Mouse (Mus musculus) spleen, postnatal 14 days (tissue): Measurements from ENCODE around the gene Eif3c.

Source experiments
- DNase-seq, 2 experiments: peaks; one replicate each; pipeline ENCODE4 v3.0.0; 2021 to 2022; ENCODE audit warnings: low spot score in 2 of 2

The Eif3c gene

DNA sequence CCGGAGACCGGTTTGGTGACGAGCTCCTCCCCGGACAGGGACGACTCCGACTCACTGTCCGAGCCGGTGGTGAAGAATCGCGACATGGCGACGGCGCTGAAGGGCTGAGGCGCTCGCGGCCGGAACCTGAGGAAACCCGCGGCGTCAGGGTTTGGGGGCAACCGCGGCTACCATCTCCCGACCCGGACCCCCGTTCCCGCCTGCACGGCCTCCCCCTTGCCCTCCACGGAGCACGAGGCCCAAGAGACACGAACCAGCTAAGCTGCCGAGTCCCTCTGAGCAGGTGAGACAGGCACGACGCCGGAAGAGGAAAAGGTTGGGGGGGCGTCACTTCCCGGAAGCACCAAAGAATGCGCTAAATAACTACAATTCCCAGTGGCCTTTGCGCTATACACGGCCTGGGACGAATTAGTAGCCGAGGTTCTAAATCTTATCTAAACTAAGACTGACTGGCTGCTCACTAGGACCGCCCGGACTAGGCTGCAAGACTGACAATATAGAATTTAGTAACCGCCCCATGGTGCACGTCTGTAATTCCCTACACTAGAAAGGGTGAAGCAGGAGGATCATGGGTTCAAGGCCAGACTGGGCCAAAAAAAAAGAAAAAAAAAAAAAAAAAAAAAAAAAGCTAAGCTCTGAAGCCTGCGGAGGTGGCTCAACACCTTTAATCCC is at the start of gene Eif3c:
Gene Eif3c (minus strand): TSS at position 318 of the 672 bp plus-strand sequence.
- peak; percentile 62 to 73 for DNase-seq

DNA sequence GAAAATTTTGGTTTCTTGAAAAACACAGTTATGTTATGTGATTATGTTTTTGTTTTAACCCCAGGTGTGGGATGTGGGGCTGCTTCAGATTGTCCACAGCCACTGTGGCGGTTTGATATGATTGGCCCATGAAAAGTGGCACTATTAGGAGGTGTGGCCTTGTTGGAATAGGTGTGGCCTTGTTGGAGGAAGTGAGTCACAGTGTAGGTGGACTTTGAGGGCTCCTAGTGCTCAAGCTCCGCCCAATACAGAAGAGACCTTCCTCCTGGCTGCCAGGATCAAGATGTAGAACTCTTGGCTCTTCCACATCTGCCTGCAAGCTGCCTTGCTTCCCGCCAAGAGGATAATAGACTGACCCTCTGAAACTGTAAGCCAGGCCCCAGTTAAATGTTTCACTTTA is 46.5 kb upstream of the Eif3c start:
- DNase-seq = no peak

DNA sequence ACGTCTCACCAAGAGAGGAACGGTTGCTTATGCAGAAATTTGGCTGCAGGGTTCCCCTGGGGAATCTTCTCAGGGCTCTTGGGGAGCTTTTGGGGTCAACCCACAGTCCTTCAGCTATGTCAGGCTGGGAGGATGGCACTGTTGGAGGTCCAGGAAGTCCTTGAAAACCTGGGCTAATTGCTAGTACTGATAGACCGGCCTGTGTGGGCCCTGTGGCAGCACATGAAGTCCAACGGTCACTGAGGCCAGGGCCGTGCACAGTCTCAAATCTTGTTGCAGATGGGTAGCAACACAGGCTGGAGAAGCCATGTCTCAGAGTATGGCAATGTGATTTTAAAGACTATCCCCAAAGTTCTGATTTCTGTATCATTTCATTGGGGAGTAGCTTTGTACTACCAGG is 41.6 kb upstream of the Eif3c start:
- DNase-seq = no peak

DNA sequence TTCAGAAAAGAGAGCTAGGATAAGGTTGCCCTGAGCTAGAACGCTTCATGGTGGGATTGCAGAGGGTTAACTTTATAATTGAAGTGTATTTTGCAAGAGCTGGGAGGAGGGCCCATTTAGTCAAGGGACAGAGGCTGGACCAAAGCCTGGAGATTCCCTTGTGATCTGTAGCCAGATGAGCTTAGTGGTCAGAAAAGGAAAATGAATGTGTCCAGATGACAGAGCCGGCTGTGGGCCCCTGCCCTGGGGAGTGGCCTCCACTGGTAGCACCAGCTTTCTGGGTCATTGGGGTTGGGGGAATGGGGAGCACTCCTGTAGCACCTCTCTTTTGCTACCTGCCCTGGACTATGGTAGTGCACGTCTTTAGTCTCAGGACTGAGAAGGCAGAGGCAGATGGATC is 40.9 kb upstream of the Eif3c start:
- no peak for DNase-seq

DNA sequence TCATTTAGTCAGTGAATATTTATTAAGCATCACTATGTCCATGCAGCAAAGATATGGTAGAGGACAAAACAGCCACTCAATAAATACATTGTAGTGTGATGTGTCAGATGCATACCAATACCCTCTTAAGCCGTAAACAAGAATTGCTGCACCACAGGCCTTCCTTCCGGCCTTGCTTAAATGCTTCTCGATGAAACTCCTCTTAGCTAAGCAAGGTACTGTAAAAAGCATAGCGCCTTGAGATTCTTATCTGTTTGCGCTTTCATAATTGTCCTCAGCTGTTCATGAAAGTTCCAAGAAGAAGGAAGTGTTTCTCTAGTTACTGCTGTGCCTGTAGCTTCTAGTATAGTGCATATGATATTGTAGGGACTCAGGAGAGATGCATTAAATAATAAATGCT is 40.4 kb upstream of the Eif3c start:
- DNase-seq = no peak

DNA sequence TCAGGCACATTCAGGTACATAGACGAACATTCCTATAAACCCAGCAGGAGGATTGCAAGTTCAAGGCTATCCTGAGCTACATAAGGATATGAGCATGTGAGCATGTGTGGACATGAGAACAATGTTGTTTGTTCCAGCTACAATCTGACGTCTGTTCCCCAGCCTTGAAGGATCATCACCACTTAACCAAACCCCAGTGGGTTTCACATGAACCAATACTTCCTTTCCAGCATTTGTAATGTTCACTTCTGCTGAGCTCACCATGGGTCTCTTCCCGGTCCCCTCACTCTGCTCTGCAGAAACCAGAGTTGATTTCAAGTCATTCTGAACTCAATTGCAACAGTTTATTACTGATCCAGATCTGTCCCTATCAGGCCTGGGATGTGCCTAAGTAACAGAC is 36.4 kb upstream of the Eif3c start:
- DNase-seq = no peak

DNA sequence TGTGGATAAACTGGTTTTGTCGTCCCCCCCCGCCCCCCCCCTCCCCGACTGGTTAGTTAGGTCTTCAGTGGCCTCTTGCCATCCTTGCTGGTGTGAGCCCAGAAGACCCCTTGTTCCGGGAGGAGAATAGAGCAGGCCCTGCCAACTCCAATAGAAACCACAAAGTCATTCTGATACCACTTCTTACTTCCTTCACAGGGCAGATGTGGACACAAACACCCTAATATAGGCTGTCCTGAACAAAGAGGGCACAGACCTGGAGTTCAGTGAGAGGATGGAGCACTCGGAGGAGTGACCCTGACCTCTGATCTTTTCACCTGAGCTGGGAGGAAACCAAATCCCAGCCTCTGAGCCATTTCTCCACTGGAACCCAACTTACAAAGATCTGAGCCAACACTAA is 35.7 kb upstream of the Eif3c start:
- DNase-seq = no peak

DNA sequence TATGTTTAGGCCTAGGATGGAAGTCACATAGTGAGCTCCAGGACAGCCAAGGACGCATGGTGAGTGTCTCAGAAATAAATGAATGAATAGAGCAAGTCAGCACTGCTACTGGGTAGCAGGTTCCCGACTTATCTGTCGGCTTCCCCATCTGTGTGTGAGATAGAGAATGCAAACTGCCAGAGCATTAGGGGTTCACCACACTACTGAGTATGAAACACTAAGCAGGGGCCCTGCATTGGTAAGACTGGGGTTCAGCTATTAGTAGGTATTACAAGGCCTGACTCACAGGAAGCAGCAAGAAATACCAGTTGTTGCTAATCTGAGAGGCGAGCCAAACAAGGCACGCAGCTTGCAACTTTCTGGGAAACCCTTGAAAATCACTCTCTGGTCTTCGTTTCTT is 32.7 kb upstream of the Eif3c start:
- no peak for DNase-seq

DNA sequence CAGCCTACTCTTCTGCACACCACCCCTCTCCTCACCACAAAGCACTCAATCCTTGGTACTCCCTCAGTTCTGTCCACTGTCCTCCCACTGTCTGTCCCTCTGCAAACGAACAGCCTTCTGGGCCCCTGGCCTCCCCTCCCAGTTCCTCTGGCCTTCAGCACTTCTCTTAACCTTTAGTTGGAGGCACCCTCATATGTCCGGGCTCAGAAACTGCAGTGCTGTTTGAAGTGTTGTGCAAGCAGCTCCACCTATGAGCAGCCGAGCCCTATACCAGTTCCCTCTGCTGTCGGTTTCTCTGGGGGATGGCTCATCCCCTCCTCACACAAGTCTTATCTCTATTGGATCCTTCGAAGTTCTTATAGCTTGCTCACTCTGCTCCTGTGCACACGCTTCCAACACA is 30.2 kb upstream of the Eif3c start:
- DNase-seq = no peak

DNA sequence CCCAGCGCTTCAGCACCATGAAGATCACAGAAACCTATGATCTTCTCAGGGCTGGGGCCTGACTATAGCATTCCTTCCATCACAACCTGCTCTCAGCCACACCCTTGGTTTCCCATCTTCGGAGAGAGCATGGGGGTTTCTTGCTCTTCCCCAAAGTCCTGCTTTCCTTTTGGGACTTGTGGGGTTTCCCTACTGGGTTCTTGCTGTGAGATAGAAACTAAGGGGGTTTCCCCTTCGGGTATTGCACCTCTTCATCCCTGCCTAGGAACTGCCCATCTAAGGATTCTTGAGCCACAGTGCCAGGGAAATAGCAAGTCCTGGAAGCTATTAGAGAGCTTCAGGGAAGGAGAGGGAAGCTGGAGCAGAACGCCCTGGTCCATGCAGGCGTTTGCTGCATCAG is 29.7 kb upstream of the Eif3c start:
- DNase-seq = no peak

DNA sequence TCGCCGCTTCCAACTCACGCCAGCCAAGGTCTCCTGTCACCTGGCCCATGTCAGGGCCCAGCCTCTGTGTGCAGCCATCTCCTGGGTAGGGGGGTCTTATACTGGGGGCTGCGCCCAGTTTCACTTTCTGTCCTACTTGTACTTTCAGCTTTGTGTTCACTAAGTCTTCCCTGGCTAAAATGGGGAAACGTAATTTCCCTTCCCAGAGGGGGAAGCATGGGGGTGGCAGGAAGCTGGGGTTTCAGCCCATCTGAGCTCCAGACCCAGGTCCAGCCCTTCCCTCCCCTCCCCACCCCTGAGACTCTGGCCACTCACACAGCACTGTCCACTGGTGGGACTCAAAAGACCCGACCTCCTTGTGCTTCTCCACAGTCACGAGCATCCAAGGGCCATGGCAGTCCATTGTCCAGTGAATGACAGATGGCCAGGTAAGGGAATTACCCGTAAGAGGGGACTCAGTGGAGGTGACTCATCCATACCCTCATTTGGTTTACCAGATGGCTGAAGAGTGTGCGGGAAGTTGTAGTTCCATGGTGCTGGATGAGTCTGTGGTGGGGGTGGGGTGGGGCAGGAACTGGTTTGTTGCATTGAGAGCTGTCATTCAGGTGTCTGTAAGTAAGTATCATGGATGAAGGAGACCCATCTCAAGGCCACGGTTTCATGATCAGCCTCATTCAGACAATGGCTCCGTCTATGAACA is 28.8 kb upstream of the Eif3c start, which contains the start of gene Il27:
Gene Il27 (minus strand): TSS at position 80 of the 700 bp plus-strand sequence.
- DNase-seq = no peak

DNA sequence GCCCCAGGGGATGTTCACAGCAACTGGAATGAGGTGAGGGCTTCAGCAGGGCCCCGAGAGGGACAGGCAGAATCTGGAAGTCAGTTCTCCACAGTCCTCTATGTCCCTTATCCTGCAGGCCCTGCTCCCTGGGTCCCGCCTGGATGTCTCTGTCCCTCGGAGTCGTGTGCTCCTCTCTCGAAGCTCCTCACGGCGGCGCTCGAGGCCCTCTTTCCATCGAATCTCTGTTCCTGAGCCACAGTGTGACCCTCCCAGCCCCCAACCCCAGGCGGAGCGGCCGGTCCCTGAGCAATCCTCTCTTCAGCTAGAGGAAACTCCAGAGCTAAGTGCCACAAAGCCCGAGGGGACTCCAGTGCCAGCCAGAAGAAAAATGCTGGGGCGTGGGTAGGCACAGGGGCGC is 21.6 kb upstream of the Eif3c start:
- DNase-seq = no peak

DNA sequence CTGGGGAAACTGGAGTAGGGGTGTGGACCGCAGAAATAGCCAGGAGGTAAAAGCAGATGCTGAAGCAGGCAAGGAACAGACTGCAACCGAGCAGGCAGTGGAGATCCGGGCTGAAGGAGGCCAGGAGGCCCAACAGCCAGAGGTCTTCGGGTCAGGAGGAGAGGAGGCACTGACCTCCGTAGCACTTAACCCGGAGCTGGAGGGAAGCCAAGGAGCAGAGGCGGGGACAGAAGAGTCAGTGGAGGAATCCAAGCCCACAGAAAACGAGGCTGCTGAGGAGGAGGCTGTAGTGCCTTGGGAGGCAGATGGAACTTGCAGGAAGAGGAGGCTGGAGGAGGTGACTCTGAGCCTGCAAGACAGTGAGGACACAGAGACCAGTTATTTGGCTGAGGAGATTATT is 20.6 kb upstream of the Eif3c start:
- no peak for DNase-seq

DNA sequence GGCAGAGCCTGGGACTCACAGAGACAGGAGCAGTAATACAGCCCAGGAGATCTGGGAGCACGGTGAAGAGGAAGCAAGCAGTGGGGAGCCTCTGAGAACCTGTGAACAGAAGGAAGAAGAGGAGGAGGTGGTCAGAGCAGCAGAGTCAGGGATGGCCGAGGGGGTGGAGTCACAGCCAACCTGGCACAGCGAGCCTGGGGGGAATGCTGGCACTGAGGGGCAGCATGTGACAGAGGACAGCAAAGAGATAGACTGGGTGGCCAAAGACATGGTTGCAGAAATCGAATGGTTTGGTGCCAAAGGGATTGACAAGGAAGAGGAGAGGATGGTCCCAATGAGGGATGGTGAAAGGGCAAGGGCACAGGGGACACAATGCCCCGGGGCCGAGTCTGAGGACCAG is 19.5 kb upstream of the Eif3c start, which contains the start of gene Cln3:
Gene Cln3 (minus strand): TSS at position 101 of the 400 bp plus-strand sequence.
- no peak for DNase-seq

DNA sequence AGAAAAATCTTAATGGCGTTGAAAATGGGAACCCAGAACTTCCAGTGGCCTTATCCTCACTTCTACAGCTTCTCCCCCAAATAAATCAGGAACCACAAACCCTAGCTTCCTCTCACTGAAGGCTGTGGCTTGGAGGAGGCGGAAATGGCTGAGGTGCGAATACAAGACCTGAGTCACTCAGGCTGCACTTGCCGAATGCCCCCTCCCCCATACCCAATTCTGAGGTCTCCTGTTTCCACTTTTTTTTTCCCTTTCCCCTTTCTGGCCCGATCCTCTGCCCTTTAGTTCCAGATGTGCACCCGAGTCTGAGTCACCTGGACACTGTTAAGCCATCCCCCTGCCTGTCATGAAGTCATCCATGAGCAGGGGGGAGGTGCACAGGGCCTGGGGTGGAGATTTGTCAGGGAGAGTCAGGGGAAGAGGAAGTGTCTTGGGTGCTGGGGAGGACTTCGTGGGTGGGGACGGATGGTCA is 18.3 kb upstream of the Eif3c start, which contains the start of gene Apobr:
Gene Apobr (plus strand): TSS at position 437 of the 472 bp plus-strand sequence.
- no peak for DNase-seq

DNA sequence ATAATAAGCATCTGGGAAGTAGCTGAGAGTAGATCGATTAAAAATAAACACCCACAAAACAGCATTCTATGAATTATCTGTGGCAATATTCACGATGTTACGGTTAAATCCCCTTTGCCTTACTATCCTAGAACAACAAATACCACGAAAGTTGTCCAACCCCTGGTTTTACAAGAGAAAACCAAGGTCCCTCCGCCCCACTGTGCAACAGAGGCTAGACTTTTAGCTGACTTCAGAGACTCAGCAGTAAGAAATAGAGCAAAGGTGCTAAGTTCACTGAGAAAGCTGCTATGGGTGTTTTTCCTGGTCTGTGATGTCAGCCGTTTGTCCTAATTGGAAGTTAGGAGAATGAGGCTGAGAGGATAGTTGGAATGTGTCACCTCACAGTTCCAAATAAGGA is 17.6 kb upstream of the Eif3c start:
- no peak for DNase-seq

DNA sequence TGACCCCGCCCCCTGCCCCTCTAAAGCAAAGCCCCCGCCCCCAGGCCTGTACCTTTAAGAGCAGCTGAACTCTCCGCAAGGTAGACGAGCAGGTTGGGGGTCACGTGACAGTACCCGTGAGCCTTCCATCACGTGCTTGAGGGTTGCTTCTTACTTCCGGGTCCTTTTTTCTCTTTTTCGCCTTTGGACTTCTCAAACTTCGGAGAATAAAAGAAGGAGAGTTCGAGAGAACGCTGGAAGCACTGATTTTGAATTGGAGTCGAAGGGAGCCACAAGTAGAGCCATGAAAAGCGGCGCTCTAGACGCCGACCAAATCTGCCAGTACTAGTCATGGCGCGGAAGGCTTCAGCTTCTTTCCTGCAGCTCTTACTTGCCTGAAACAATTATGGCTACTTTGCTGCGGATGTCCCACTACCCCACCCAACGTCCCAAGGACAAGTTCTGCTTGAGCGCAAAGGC is 17.1 kb upstream of the Eif3c start:
- peak; percentile 42 to 59 for DNase-seq

DNA sequence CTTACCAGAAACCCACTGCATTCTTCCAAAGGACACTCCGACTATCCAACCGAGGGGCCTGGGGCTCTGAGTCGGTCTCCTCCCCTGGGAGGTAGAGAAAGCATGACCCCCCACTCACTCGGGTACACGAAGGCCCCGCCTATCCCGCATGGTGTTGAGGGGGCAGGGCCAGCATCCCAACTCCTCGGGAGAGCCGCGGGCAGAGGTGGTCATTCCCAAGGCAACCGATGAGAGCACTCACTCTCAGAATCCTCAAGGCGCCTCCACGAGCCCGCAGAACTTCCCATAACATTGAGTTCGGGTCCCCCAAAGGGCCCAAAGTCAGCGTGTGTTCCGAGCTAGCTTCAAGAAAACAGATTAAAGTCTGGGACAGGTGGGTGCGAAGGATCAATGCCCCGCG is 16.5 kb upstream of the Eif3c start:
- DNase-seq = no peak

DNA sequence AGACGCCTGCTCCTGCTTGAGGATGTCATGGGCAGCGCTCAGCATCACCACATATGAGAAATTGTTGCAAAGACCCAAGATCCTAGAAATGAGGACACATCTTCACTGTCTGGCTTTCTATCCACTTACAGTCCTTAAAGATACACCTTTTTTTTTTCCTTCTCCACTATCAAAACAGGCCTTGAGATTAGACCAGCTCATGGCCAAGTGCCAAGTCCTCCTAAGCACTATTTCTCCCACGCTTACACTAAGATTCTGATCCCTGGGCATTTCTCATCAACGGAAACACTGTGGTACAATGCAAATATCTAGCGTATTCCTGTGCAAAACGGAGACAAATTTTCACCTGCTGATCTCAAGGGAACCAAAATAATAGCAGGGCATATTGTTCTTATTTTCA is 15.4 kb upstream of the Eif3c start:
- no peak for DNase-seq

DNA sequence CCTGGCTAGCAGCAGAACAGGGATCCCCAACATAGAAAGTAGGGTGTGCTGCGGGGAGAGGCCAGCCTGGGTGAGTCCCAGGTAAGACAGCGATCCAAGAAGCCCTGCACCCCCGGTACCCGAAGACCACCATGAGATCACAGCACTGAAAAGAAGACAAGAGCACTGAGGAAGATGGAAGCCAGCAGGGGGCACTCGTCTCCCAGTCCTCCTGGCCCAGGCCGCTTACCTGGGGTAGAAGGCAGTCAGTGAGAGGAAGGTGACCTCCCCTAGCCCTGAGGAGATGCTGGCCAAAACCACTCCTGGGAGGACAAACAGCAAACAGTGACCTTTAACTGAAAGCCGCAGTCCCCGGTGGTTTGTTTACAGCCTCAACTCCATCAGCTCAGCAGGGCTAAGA is 13.0 kb upstream of the Eif3c start:
- peak in 1 of 2 experiments; percentile 36 for DNase-seq

DNA sequence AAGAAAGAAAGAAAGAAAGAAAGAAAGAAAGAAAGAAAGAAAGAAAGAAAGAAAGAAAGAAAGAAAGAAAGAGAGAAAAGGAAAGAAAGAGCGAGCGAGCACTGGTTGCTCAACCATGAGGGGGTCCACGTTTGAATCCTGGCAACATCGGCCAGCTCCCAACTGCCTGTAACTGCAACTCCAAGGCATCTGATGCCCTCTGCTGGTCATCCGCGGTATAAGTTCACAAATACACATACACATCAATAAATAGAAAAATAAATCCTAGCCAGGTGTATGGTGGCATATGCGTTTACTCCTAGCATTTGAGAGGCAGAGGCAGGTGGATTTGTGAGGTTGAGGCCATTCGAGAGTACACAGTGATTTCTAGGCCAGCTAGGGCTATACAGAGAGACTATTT is 10.7 kb upstream of the Eif3c start:
- DNase-seq = peak; percentile 32 to 63

DNA sequence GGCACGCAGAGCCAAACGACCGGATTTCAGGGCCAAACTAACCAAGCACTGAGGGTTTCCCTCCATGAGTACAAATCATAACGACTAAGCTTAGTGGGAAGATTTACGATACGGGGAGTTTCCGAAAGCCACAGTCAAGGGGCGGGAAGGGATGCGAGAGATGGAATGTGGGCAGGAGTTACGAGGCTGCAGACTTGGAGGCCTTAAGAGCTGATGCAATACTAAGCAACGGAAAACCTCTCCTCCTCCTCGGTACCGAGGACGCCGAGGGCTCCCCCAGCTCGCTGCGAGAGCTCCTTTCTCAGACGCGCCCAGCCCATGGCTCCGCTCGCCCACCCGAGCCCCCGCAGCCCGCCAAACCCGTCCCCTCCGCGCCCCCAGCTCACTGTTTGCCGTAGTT is 518 bp downstream of the Eif3c start:
- no peak for DNase-seq

DNA sequence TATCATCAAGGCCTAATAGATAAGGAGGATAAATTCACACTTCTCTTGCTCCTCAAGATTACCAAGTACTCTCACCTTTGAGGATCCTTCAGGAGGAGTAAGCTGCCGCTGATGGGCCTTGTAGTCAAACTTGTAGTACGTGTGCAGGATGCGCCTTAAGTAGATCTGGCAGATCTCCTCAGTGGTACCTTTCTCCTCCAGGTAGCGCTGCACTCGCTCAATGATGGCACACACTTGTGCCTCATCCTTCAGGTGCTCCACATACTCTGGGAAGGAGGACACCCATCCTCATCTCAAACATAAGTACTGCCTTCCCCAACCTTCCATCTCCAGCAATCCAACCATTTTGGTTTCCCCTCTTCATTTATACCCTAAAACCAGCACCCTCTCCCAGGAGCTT is 9.6 kb downstream of the Eif3c start:
- no peak for DNase-seq
